Comparison of ENCODE assay signal across 12 mouse cellular contexts in the genomic region with DNA sequence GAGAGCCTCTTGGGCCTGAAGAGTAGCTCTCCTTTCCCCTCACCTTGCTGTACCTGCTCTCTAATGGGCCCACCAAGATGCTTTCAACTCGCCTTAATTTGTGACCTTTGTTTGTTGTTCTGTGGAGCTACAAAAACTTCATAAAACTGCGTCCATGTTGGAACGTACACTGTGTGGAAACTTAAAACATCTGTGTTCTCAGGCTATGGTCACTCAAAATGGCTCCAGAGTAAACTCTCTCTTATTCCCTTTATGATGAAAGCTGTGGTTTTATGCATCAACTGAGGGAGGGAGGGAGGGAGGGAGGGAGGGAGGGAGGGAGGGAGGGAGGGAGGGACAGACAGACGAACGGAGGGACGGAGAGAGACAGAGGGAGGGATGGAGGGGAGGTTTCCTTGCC. TPM values are rescaled to one million over a fixed set of nuclear protein-coding genes. Genes with fewer than 3 reads are reported as not detected.
DNase-seq lines count a peak whose midpoint lies in the region; ATAC-seq and TF ChIP-seq lines count a peak whose summit lies in the region.
"Had no signal": no experiment of that assay in that cellular context is flagged by ENCODE, and none has a peak within 500 bp of the region (broad histone marks: within the 10 kb centered on the region; RNA-seq: fewer than 3 reads in every experiment).

No protein-coding gene starts in this region.

- no peak for ATAC-seq in kidney, postnatal 0 days (replicated peaks; ENCODE audit: low FRiP score, low read depth)

- H3K4me2 ChIP-seq in kidney, postnatal 0 days (ENCODE audit: low read length): no peak overlapping the region
- H3K4me2 ChIP-seq: midbrain, embryonic 11.5 days; neural tube, embryonic 12.5 days had no signal

- peaks cover 38% of the 10 kb centered on the region for H3K79me2 ChIP-seq in C2C12 (ENCODE audit: control insufficient read depth, insufficient read depth)

- no peak overlapping the region; the same call in 1 of the 2 replicates for H3K4me3 ChIP-seq in heart, embryonic 10.5 days
- H3K4me3 ChIP-seq in kidney, postnatal 0 days (replicated peaks; ENCODE audit: low read depth, low read length): no peak overlapping the region
- H3K4me3 ChIP-seq in C2C12 (ENCODE audit: insufficient read depth, poor library complexity, severe bottlenecking): no peak overlapping the region
- H3K4me3 ChIP-seq in embryonic fibroblast, embryonic 13.5 days (ENCODE audit: insufficient read depth, low read length): no peak overlapping the region
- no peak overlapping the region for H3K4me3 ChIP-seq in cerebellum, adult 2 months (replicated peaks; ENCODE audit: insufficient read depth, low read depth, low read length)
- H3K4me3 ChIP-seq: neural tube, embryonic 12.5 days had no signal

- peak overlapping the region; percentile 44 for H3ac ChIP-seq in C2C12 (ENCODE audit: control insufficient read depth, insufficient read length, low read depth)

- H3K9ac ChIP-seq in kidney, postnatal 0 days (ENCODE audit: low read depth, low read length): no peak overlapping the region
- H3K9ac ChIP-seq: liver, embryonic 14.5 days had no signal

- DNase-seq in heart, embryonic 10.5 days (ENCODE audit: low spot score): no peak
- DNase-seq in heart, adult 18-20 months: no peak
- no peak for DNase-seq in kidney, postnatal 0 days (ENCODE audit: low spot score)
- DNase-seq in kidney, adult 8-10 months: no peak
- no peak for DNase-seq in cerebellum, adult 2 months
- no peak for DNase-seq in layer of hippocampus, postnatal 36 days
- DNase-seq: thymus, postnatal 14 days had no signal

- H3K36me3 ChIP-seq in heart, embryonic 10.5 days: 0 out of 2 replicates have a peak, but pooled peaks cover 6% of the 10 kb centered on the region
- H3K36me3 ChIP-seq in kidney, postnatal 0 days (ENCODE audit: insufficient read depth, low read length): no peaks in the 10 kb centered on the region
- H3K36me3 ChIP-seq in C2C12 (ENCODE audit: control insufficient read depth, insufficient read depth): peaks cover 16% of the 10 kb centered on the region

- peaks cover 72% of the 10 kb centered on the region for H3K4me1 ChIP-seq in heart, embryonic 10.5 days
- peaks cover 51% of the 10 kb centered on the region for H3K4me1 ChIP-seq in kidney, postnatal 0 days (replicated peaks; ENCODE audit: insufficient read depth, low read length)
- H3K4me1 ChIP-seq in embryonic fibroblast, embryonic 13.5 days (ENCODE audit: control insufficient read depth, insufficient read depth, low read length): peaks cover 18% of the 10 kb centered on the region
- peaks cover 77% of the 10 kb centered on the region for H3K4me1 ChIP-seq in cerebellum, adult 2 months (ENCODE audit: control insufficient read depth, insufficient read depth, low read length)

- H3K27me3 ChIP-seq in heart, embryonic 10.5 days (ENCODE audit: insufficient read depth, poor library complexity, severe bottlenecking): no peaks in the 10 kb centered on the region
- H3K27me3 ChIP-seq in kidney, postnatal 0 days (ENCODE audit: insufficient read depth, low read length): no peaks in the 10 kb centered on the region
- H3K27me3 ChIP-seq in C2C12 (ENCODE audit: control insufficient read depth, insufficient read depth, insufficient read length): no peaks in the 10 kb centered on the region
- H3K27me3 ChIP-seq in cerebellum, adult 2 months (ENCODE audit: control insufficient read depth, insufficient read depth, low read length): no peaks in the 10 kb centered on the region
- H3K27me3 ChIP-seq: neural tube, embryonic 12.5 days had no signal

- H3K79me3 ChIP-seq in C2C12 (ENCODE audit: low read depth): peaks cover 8% of the 10 kb centered on the region

- no peak for TF ChIP-seq CTCF in kidney, postnatal 0 days (IDR thresholded peaks at IDR 0.05; ENCODE audit: low read depth)
- no peak for TF ChIP-seq CTCF in C2C12 (IDR thresholded peaks at IDR 0.05; ENCODE audit: control insufficient read depth, insufficient read depth, insufficient read length)
- no peak for TF ChIP-seq CTCF in embryonic fibroblast, embryonic 13.5 days (IDR thresholded peaks at IDR 0.05; ENCODE audit: borderline replicate concordance, insufficient read depth, low read length)
- no peak for TF ChIP-seq CTCF in cerebellum, adult 2 months (IDR thresholded peaks at IDR 0.05; ENCODE audit: borderline replicate concordance, insufficient read depth, low read depth, low read length)

- TF ChIP-seq POLR2A in embryonic fibroblast, embryonic 13.5 days (IDR thresholded peaks at IDR 0.05; ENCODE audit: low read depth, low read length): no peak
- no peak for TF ChIP-seq POLR2A in cerebellum, adult 2 months (IDR thresholded peaks at IDR 0.05; ENCODE audit: borderline replicate concordance, insufficient read depth, low read length)

- 57% methylated on average over 6 of the region's 6 CpGs for WGBS in heart, embryonic 10.5 days
- WGBS in kidney, postnatal 0 days: 44% methylated on average over 6 of the region's 6 CpGs
- 96% methylated on average over 3 of the region's 6 CpGs for WGBS in cerebellum, adult 2 months

- peak overlapping the region; percentile 84 for H3K27ac ChIP-seq in heart, embryonic 10.5 days
- peak overlapping the region; percentile 84 for H3K27ac ChIP-seq in kidney, postnatal 0 days
- H3K27ac ChIP-seq in embryonic fibroblast, embryonic 13.5 days (ENCODE audit: insufficient read depth, low read length): peak overlapping the region; percentile 96
- no peak overlapping the region for H3K27ac ChIP-seq in cerebellum, adult 2 months (ENCODE audit: insufficient read depth, low read length)
- H3K27ac ChIP-seq: liver, embryonic 14.5 days had no signal

- H3K9me3 ChIP-seq in heart, embryonic 10.5 days: no peaks in the 10 kb centered on the region
- no peaks in the 10 kb centered on the region for H3K9me3 ChIP-seq in kidney, postnatal 0 days (replicated peaks; ENCODE audit: low read length)
- H3K9me3 ChIP-seq: neural tube, embryonic 12.5 days had no signal

TF ChIP-seq in C2C12, 6 proteins besides CTCF, POLR2A, EP300 and RAD21:
- no peak for TF ChIP-seq USF1 (IDR thresholded peaks at IDR 0.05; ENCODE audit: low read depth)
- no peak for TF ChIP-seq FOSL1 (IDR thresholded peaks at IDR 0.05; ENCODE audit: insufficient read depth, low read length, poor library complexity, severe bottlenecking)
- TF ChIP-seq CEBPB (IDR thresholded peaks at IDR 0.05; ENCODE audit: low read depth): no peak
- TF ChIP-seq MYOD1 (IDR thresholded peaks at IDR 0.05; ENCODE audit: control insufficient read depth, insufficient read length, low read depth): no peak
- TF ChIP-seq MAX (IDR thresholded peaks at IDR 0.05): no peak
- no peak for TF ChIP-seq MYOG (IDR thresholded peaks at IDR 0.05; ENCODE audit: control insufficient read depth, extremely low read depth, insufficient read length)

RNA-seq across cellular contexts. Expression of a gene that starts 35.7 kb away (rescaled TPM):
- 13.3 and 14.9 TPM in 2 replicates for polyA plus RNA-seq in heart, embryonic 10.5 days (2016; fragmentation: Nextera tagmentation; extraction: Ambion mirVana)
- total RNA-seq in heart, adult 18-20 months (2021): 10 to 100 TPM; 68.5 to 72.7 TPM
- polyA plus RNA-seq in kidney, postnatal 0 days (2015; fragmentation: Nextera tagmentation; extraction: Ambion mirVana): 21.2 and 22.2 TPM in 2 replicates
- 27.8 TPM for polyA plus RNA-seq in C2C12 (2012; fragmentation: generic; extraction: Trizol)
- 12.6 and 17.2 TPM in 2 replicates for polyA plus RNA-seq in embryonic fibroblast, embryonic 13.5 days (2011; ENCODE audit: insufficient read length, low read depth, missing spikeins)
- polyA plus RNA-seq in cerebellum, adult 2 months (2012; rRNA removed): 52.7 and 55.5 TPM in 2 replicates
- 10 to 100 TPM; 41.7 to 43.9 TPM for total RNA-seq in layer of hippocampus, postnatal 36 days (2021)
